Mouse (Mus musculus) midbrain, embryonic 15.5 days (tissue): ENCODE results near the gene Olfr951. TPM values are rescaled to one million over a fixed set of nuclear protein-coding genes. Genes with fewer than 3 reads are reported as not detected.

Experiments
- ATAC-seq: fragments of 200-750 bp; cut with Nextera tagmentation; replicated peaks from 2 replicates; pipeline ENCODE4 v1.8.0; 2017; ENCODE audit warnings: moderate TSS enrichment
- H3K27ac ChIP-seq: fragments of 300-500 bp; sonication (generic); 2 replicates; pipeline ENCODE4 v1.5.1; 2015; ENCODE audit warnings: mild to moderate bottlenecking, inconsistent platforms
- H3K27me3 ChIP-seq: fragments of 300-500 bp; sonication (generic); replicated peaks from 2 replicates; pipeline ENCODE4 v1.6.1; 2015; ENCODE audit warnings: inconsistent platforms
- H3K36me3 ChIP-seq: fragments of 300-500 bp; sonication (generic); replicated peaks from 2 replicates; pipeline ENCODE4 v1.6.1; 2015; ENCODE audit warnings: inconsistent platforms
- H3K4me1 ChIP-seq: fragments of 300-500 bp; sonication (generic); 2 replicates; pipeline ENCODE4 v1.6.1; 2015; ENCODE audit warnings: inconsistent platforms
- H3K4me2 ChIP-seq: fragments of 300-500 bp; sonication (generic); 2 replicates; pipeline ENCODE4 v1.6.1; 2015; ENCODE audit warnings: inconsistent platforms, mild to moderate bottlenecking, moderate library complexity
- H3K4me3 ChIP-seq: fragments of 300-500 bp; sonication (generic); 2 replicates; pipeline ENCODE4 v1.5.1; 2015; ENCODE audit warnings: mild to moderate bottlenecking, inconsistent platforms
- H3K9ac ChIP-seq: fragments of 300-500 bp; sonication (generic); 2 replicates; pipeline ENCODE4 v1.6.1; 2015; ENCODE audit warnings: mild to moderate bottlenecking, inconsistent platforms
- H3K9me3 ChIP-seq: fragments of 300-500 bp; sonication (generic); 2 replicates; pipeline ENCODE4 v1.6.1; 2016; ENCODE audit warnings: inconsistent platforms
- WGBS: fragments of 180-500 bp; shearing (Covaris S2); methylation state at CpG from one replicate; pipeline ENCODE4 v1.1.7; 2015; ENCODE audit warnings: mixed read lengths; 5-methylcytosine and 5-hydroxymethylcytosine counted together
- polyA plus RNA-seq: library from polyadenylated mRNA; unstranded; fragments of >200 nt; fragmentation: Nextera tagmentation; extraction: Ambion mirVana; gene quantifications from 2 replicates; pipeline ENCODE4 v1.2.1, GENCODE M21; 2015

Olfr951 gene
- not detected in 2 replicates for polyA plus RNA-seq

GRCm38 (mm10) chr9:39387110-39387509, at the start of gene Olfr951:
TSS of gene Olfr951 (plus strand) at chr9:39387410.
- 88% methylated on average over 2 of the region's 2 CpGs for WGBS
- Histone ChIP-seq H3K36me3 (no peaks in the 10 kb centered on the region), H3K4me1 (no peaks in the 10 kb centered on the region), H3K4me2 (no peak within 1 kb of the TSS), H3K4me3 (no peak within 1 kb of the TSS), H3K27ac (no peak within 1 kb of the TSS), H3K9me3 (no peaks in the 10 kb centered on the region), H3K9ac (no peak within 1 kb of the TSS), H3K27me3 (no peaks in the 10 kb centered on the region)
- no peak for ATAC-seq

DNA sequence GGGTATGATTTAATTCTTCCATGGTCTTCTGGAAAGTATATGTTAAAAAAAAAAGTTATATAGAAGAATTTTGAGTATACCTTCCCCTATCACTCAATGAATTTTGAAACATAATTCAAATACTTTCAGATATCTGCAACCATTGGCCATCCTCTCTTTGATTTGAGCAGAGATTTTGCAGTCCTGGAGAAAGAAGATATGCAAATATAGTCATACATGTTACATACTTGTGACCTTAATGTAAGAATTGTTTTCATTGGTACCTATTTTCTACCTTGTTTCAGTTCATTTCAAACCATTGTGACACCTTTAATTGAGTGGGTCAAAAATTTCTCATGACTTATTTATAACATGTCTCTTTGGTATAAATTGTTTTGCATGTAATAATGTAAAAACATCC, 39.8 kb downstream of the Olfr951 start, which contains the start of gene Olfr952:
TSS of gene Olfr952 (minus strand) at position 101 of the 400 bp plus-strand sequence.
- ATAC-seq = no peak
- no peaks in the 10 kb centered on the region for H3K9me3 ChIP-seq
- no peak within 1 kb of the TSS for H3K9ac ChIP-seq
- no peaks in the 10 kb centered on the region for H3K27me3 ChIP-seq
- H3K4me1 ChIP-seq = no peaks in the 10 kb centered on the region
- no peak within 1 kb of the TSS for H3K4me3 ChIP-seq
- no peaks in the 10 kb centered on the region for H3K36me3 ChIP-seq
- no peak within 1 kb of the TSS for H3K4me2 ChIP-seq
- H3K27ac ChIP-seq = no peak within 1 kb of the TSS

Other genes with a start within 250 kb of the Olfr951 start
- gene Olfr943, start 221.1 kb upstream of the Olfr951 start, polyA plus RNA-seq = not detected in 2 replicates
- not detected in 2 replicates for gene Olfr944, start 185.5 kb upstream of the Olfr951 start, polyA plus RNA-seq
- gene Olfr1537, start 137.4 kb upstream of the Olfr951 start, polyA plus RNA-seq = not detected in 2 replicates
- gene Olfr945, start 110.6 kb upstream of the Olfr951 start, polyA plus RNA-seq = not detected in 2 replicates
- not detected in 2 replicates for gene Olfr948, start 61.4 kb upstream of the Olfr951 start, polyA plus RNA-seq
- gene Olfr952, start 39.7 kb downstream of the Olfr951 start, polyA plus RNA-seq = not detected in 2 replicates
- not detected in 2 replicates for gene Olfr954, start 69.3 kb downstream of the Olfr951 start, polyA plus RNA-seq
- not detected in 2 replicates for gene Olfr955, start 84.5 kb downstream of the Olfr951 start, polyA plus RNA-seq
- not detected in 2 replicates for gene Olfr44, start 106.6 kb downstream of the Olfr951 start, polyA plus RNA-seq
- gene Olfr957, start 128.4 kb downstream of the Olfr951 start, polyA plus RNA-seq = not detected in 2 replicates
- gene Olfr958, start 166.6 kb downstream of the Olfr951 start, polyA plus RNA-seq = not detected in 2 replicates
- not detected in 2 replicates for gene Olfr959, start 188.2 kb downstream of the Olfr951 start, polyA plus RNA-seq
- 172 and 184 TPM in 2 replicates for gene AW551984, start 217.0 kb downstream of the Olfr951 start, polyA plus RNA-seq
- not detected in 2 replicates for gene Olfr148, start 223.2 kb downstream of the Olfr951 start, polyA plus RNA-seq
- gene Olfr960, start 234.0 kb downstream of the Olfr951 start, polyA plus RNA-seq = not detected in 2 replicates